Mouse (Mus musculus) myocyte (in vitro differentiated cells): ENCODE measurements around the gene Naa15.

ENCODE experiments used
- CEBPB ChIP-seq: IDR thresholded peaks from 2 replicates; pipeline ENCODE4 v1.6.1; 2011; ENCODE audit warnings: mild to moderate bottlenecking, moderate library complexity; ENCODE audit not compliant: poor library complexity, insufficient read depth, severe bottlenecking
- MAX ChIP-seq: IDR thresholded peaks from one replicate; pipeline ENCODE4 v1.6.1; 2011; ENCODE audit warnings: low read depth, mild to moderate bottlenecking, control low read depth
- MYOD1 ChIP-seq, 3 experiments: IDR thresholded peaks; one replicate each; pipeline ENCODE4 v1.6.1; 2011; ENCODE audit warnings: control low read depth in 2 of 3, low read depth in 2 of 3, mild to moderate bottlenecking in 2 of 3, moderate library complexity in 1 of 3; ENCODE audit not compliant: insufficient read length in 2 of 3, control insufficient read depth in 1 of 3
- MYOG ChIP-seq, 3 experiments: IDR thresholded peaks; one replicate each; pipeline ENCODE4 v1.6.1; 2011; ENCODE audit warnings: control low read depth in 2 of 3, low read depth in 2 of 3, mild to moderate bottlenecking in 2 of 3; ENCODE audit not compliant: insufficient read length in 2 of 3, control insufficient read depth in 1 of 3, insufficient read depth in 1 of 3
- POLR2A ChIP-seq: IDR thresholded peaks from one replicate; pipeline ENCODE4 v1.6.1; 2011; ENCODE audit warnings: low read depth, mild to moderate bottlenecking, control low read depth, moderate library complexity; ENCODE audit not compliant: insufficient read length
- TCF12 ChIP-seq: IDR thresholded peaks from one replicate; pipeline ENCODE4 v1.6.1; 2011; ENCODE audit warnings: mild to moderate bottlenecking, control low read depth; ENCODE audit not compliant: poor library complexity, insufficient read depth, severe bottlenecking
- TCF3 ChIP-seq: IDR thresholded peaks from one replicate; pipeline ENCODE4 v1.6.1; 2011; ENCODE audit warnings: low read depth, control low read depth; ENCODE audit not compliant: insufficient read length
- USF1 ChIP-seq: IDR thresholded peaks from one replicate; pipeline ENCODE4 v1.6.1; 2011; ENCODE audit warnings: low read depth, mild to moderate bottlenecking, control low read depth, moderate library complexity

DNA sequence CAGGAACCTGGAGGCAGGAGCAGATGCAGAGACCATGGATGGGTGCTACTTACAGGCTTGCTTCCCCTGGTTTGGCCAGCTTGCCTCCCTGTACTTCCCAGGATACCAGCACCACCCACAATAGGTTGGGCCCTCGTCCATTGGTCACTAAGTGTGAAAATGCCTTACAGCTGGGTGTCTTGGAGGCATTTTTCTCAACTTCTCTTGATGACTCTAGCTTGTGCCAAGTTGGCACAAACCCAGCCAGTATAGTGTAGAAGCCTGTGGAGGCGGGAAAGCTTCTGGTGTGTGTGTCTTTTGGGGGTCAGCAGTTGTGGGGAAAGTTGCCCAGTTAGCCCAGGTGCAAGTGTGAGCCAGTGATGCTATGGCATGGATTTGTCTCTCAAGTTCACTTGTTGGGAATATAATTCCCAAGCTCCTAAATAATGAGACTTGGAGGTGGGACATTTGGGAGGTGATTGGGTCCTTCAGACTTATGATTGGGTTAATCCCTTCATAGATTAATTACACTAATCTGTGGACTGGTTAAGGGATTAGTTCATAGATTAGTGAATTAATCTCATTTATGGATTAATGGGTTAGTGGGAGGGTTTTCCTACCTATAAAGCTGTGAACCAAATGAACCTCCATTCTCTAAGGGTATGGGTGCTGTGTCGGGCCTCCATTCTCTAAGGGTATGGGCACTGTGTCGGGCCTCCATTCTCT, 71.7 kb downstream of the Naa15 start:
- TF ChIP-seq MAX (no peak), POLR2A (no peak), TCF3 (no peak), USF1 (no peak), MYOD1 (IDR thresholded peaks at IDR 0.05; ENCODE audit: control insufficient read depth in 1 of 3, insufficient read length in 2 of 3, low read depth in 2 of 3) (no peak), TCF12 (no peak), CEBPB (no peak), MYOG (IDR thresholded peaks at IDR 0.05; ENCODE audit: control insufficient read depth in 1 of 3, insufficient read depth in 1 of 3, insufficient read length in 2 of 3, low read depth in 2 of 3) (no peak)
